Mouse (Mus musculus): ENCODE data around the gene Pxmp2.

GRCm38 (mm10) chr5:110274846-110275245 lies 11.1 kb downstream of the Pxmp2 start:
- TF ChIP-seq POLR2A (IDR thresholded peaks at IDR 0.05; ENCODE audit: low read depth, low read length) (no peak), EP300 (IDR thresholded peaks at IDR 0.05; ENCODE audit: low read length) (no peak), CTCF (conservative IDR thresholded peaks at IDR 0.05 in 1 of 2, IDR thresholded peaks at IDR 0.05 in 1 of 2; ENCODE audit: low read depth in 2 of 2, low read length in 2 of 2) (no peak), E2F4 (IDR thresholded peaks at IDR 0.05; ENCODE audit: insufficient replicate concordance, low read depth, low read length) (no peak), RAD21 (IDR thresholded peaks at IDR 0.05; ENCODE audit: low read depth, low read length) (no peak), ZKSCAN1 (IDR thresholded peaks at IDR 0.05; ENCODE audit: borderline replicate concordance, low read depth, low read length) (no peak), ZNF384 (IDR thresholded peaks at IDR 0.05; ENCODE audit: low read depth, low read length) (no peak), MAFK (IDR thresholded peaks at IDR 0.05; ENCODE audit: insufficient replicate concordance, low read length) (no peak)
